14 mouse cellular contexts compared by ENCODE assay signal in the genomic region with DNA sequence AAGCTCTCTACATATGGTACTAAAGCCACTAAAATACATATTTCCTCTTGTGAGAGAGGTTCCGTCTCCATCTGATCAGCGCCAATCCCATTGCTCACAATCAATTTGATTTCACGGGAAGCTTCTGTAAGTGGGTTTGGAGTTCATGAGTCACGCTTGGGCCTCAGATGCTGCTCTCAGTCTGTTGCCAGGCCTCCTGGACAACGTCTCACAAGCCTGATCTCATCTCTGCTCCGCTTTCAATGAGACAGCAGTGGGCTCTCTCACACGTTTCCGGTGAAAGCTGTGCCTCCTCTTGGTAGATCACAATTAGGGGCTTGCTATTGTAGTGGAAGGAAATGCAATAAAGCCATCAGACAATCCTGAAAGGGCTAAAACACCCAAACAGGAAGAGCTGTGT. TPM values are rescaled to one million over a fixed set of nuclear protein-coding genes. Genes with fewer than 3 reads are reported as not detected.
DNase-seq lines count a peak whose midpoint lies in the region; ATAC-seq and TF ChIP-seq lines count a peak whose summit lies in the region.
"Had no signal": no experiment of that assay in that cellular context is flagged by ENCODE, and none has a peak within 500 bp of the region (broad histone marks: within the 10 kb centered on the region; RNA-seq: fewer than 3 reads in every experiment).

No protein-coding gene starts in this region.

- H3K4me3 ChIP-seq in forebrain, postnatal 0 days (ENCODE audit: low read depth, low read length) = no peak overlapping the region
- H3K4me3 ChIP-seq: neural tube, embryonic 12.5 days had no signal

- WGBS in forebrain, postnatal 0 days = 60% methylated on average over 8 of the region's 8 CpGs

- no peak overlapping the region for H3K27ac ChIP-seq in forebrain, postnatal 0 days (ENCODE audit: low read depth, low read length)
- H3K27ac ChIP-seq: hindbrain, postnatal 0 days; neural tube, embryonic 12.5 days had no signal

- H3K9ac ChIP-seq in forebrain, postnatal 0 days = no peak overlapping the region
- H3K9ac ChIP-seq: neural tube, embryonic 12.5 days had no signal

- DNase-seq in adrenal gland, adult 2 months = peak; percentile 4
- DNase-seq in adrenal gland, adult 8-10 months = no peak
- peak; percentile 33 for DNase-seq in kidney, postnatal 10 days
- no peak for DNase-seq in kidney, adult 9 months
- DNase-seq in embryo, embryonic 10.5 days (ENCODE audit: low spot score) = peak; percentile 19
- DNase-seq in heart, postnatal 25 days (ENCODE audit: low spot score) = peak; percentile 29
- DNase-seq in frontal cortex, postnatal 25 days (ENCODE audit: low spot score in 2 of 2) = no peak
- DNase-seq in forebrain, postnatal 0 days = no peak
- DNase-seq: adrenal gland, postnatal 36 days; layer of hippocampus, adult 9-11 months; liver; right cerebral cortex, postnatal 25 days had no signal

- no peaks in the 10 kb centered on the region for H3K27me3 ChIP-seq in forebrain, postnatal 0 days (ENCODE audit: insufficient read depth, low read length)
- H3K27me3 ChIP-seq: neural tube, embryonic 12.5 days had no signal

- intact Hi-C loops in heart, postnatal 25 days (cut with DNase I) = no loop called here

- TF ChIP-seq CTCF in forebrain, postnatal 0 days (IDR thresholded peaks at IDR 0.05; ENCODE audit: low read depth) = no peak

- H3K36me3 ChIP-seq in forebrain, postnatal 0 days (ENCODE audit: insufficient read depth) = no peaks in the 10 kb centered on the region
- H3K36me3 ChIP-seq: neural tube, embryonic 12.5 days had no signal

- no peak for ATAC-seq in forebrain, postnatal 0 days
- ATAC-seq: hindbrain, postnatal 0 days had no signal

- H3K4me2 ChIP-seq in forebrain, postnatal 0 days (ENCODE audit: low read depth) = no peak overlapping the region
- H3K4me2 ChIP-seq: neural tube, embryonic 12.5 days had no signal

- H3K9me3 ChIP-seq in forebrain, postnatal 0 days (ENCODE audit: low read length) = no peaks in the 10 kb centered on the region
- H3K9me3 ChIP-seq: neural tube, embryonic 12.5 days had no signal

- H3K4me1 ChIP-seq in forebrain, postnatal 0 days (ENCODE audit: insufficient read depth) = no peaks in the 10 kb centered on the region

RNA-seq across cellular contexts. Expression of gene Ldlrad3, which starts 10.5 kb away (rescaled TPM):
- total RNA-seq in adrenal gland, adult 2 months (2021) = 1 to 10 TPM; 7.8 to 9.5 TPM
- polyA plus RNA-seq in adrenal gland, adult 2 months (2012; rRNA removed) = 4.3 and 4.9 TPM in 2 replicates
- total RNA-seq in adrenal gland, adult 8-10 months (2022) = 1 to 10 TPM; 6.3 to 7.4 (median 7.0) TPM
- 1 to 10 TPM; 3.8 to 4.5 TPM for total RNA-seq in heart, postnatal 25 days (2021)
- total RNA-seq in forebrain, postnatal 0 days (2014; rRNA removed) = 20.9 and 23.4 TPM in 2 replicates
- polyA plus RNA-seq in forebrain, postnatal 0 days (2015; fragmentation: Nextera tagmentation; extraction: Ambion mirVana) = 14.5 and 20.9 TPM in 2 replicates

Comparison
In these comparisons a context has a peak if more than half of its experiments do, and no peak if none do; other contexts are left out.
1. DNase-seq: peak in adrenal gland, adult 2 months (single experiment), kidney, postnatal 10 days (single experiment), embryo, embryonic 10.5 days (single experiment) and heart, postnatal 25 days (single experiment); none in adrenal gland, adult 8-10 months (single experiment), kidney, adult 9 months (single experiment), frontal cortex, postnatal 25 days (0 of 2) and forebrain, postnatal 0 days (single experiment).